ENCODE assay signal across 8 mouse cellular contexts in the genomic region with DNA sequence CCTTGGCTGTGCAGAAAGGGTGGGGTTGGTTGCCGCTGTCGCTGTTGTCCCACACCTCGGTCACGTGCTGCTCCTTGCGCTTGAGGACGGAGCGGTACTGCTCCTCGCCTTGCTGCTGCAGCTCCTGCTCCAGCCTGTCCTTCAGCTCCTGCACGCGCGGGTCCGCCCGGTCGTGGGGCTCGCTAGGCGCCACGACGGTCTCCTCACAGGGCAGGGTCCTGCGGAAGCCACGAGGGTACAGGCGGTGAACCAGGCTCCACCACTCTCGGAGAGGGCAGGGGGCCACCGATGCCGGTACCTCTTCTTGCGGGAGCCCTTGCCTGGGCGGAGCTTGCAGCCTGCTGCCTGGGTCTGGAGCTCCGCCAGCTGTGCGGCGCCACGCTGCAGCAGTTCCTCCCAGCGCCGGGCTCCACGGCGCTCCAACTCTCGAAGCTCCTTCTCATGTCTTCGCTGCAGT. TPM values are rescaled to one million over a fixed set of nuclear protein-coding genes. Genes with fewer than 3 reads are reported as not detected.
DNase-seq lines count a peak whose midpoint lies in the region; ATAC-seq and TF ChIP-seq lines count a peak whose summit lies in the region.

No protein-coding gene starts in this region.

- no peak for TF ChIP-seq EP300 in liver, embryonic 14.5 days (IDR thresholded peaks at IDR 0.05; ENCODE audit: low read depth)

- WGBS in embryonic facial prominence, embryonic 12.5 days = under 1% methylated on average over 36 of the region's 36 CpGs
- under 1% methylated on average over 36 of the region's 36 CpGs for WGBS in hindbrain, embryonic 14.5 days
- WGBS in liver, embryonic 14.5 days (ENCODE audit: insufficient replicate concordance) = 20% methylated on average over 36 of the region's 36 CpGs
- under 1% methylated on average over 35 of the region's 36 CpGs for WGBS in neural tube, embryonic 14.5 days

- peak; percentile 19 for DNase-seq in cerebellum, adult 9-11 months
- DNase-seq in cerebellum, adult 8-10 months = no peak
- peak; percentile 31 for DNase-seq in ES-CJ7 (ENCODE audit: low read depth, low spot score)
- DNase-seq in hindbrain, embryonic 14.5 days (ENCODE audit: low spot score) = peak; percentile 72
- no peak for DNase-seq in liver, embryonic 14.5 days (ENCODE audit: low read depth in 3 of 3, low spot score in 3 of 3)
- no peak for DNase-seq in layer of hippocampus, adult 11-12 months (ENCODE audit: low spot score)

- no peaks in the 10 kb centered on the region for H3K9me3 ChIP-seq in embryonic facial prominence, embryonic 12.5 days
- H3K9me3 ChIP-seq in hindbrain, embryonic 14.5 days (ENCODE audit: control insufficient read depth, low read length) = no peaks in the 10 kb centered on the region
- no peaks in the 10 kb centered on the region for H3K9me3 ChIP-seq in liver, embryonic 14.5 days (ENCODE audit: control insufficient read depth, low read length)
- no peaks in the 10 kb centered on the region for H3K9me3 ChIP-seq in neural tube, embryonic 14.5 days (ENCODE audit: control insufficient read depth, low read length)

- peak overlapping the region; percentile 77 for H3K4me2 ChIP-seq in embryonic facial prominence, embryonic 12.5 days (replicated peaks)
- peak overlapping the region; percentile 86 for H3K4me2 ChIP-seq in hindbrain, embryonic 14.5 days (replicated peaks)
- peak overlapping the region; percentile 44 for H3K4me2 ChIP-seq in liver, embryonic 14.5 days (ENCODE audit: low read depth)
- H3K4me2 ChIP-seq in neural tube, embryonic 14.5 days (ENCODE audit: low read depth, low read length) = peak overlapping the region; percentile 82

- H3K4me3 ChIP-seq in embryonic facial prominence, embryonic 12.5 days = peak overlapping the region; percentile 37
- H3K4me3 ChIP-seq in hindbrain, embryonic 14.5 days (replicated peaks; ENCODE audit: low read length) = peak overlapping the region; percentile 39
- no peak overlapping the region for H3K4me3 ChIP-seq in liver, embryonic 14.5 days (ENCODE audit: insufficient read depth in 1 of 2, low read depth in 2 of 2, low read length in 2 of 2)
- peak overlapping the region; percentile 36 for H3K4me3 ChIP-seq in neural tube, embryonic 14.5 days (ENCODE audit: low read depth, low read length)

- no peak overlapping the region for H3K27ac ChIP-seq in embryonic facial prominence, embryonic 12.5 days
- no peak overlapping the region for H3K27ac ChIP-seq in hindbrain, embryonic 14.5 days
- H3K27ac ChIP-seq in liver, embryonic 14.5 days = no peak overlapping the region
- H3K27ac ChIP-seq in neural tube, embryonic 14.5 days (ENCODE audit: low read depth, low read length) = no peak overlapping the region

- no peaks in the 10 kb centered on the region for H3K36me3 ChIP-seq in embryonic facial prominence, embryonic 12.5 days
- no peaks in the 10 kb centered on the region for H3K36me3 ChIP-seq in hindbrain, embryonic 14.5 days (replicated peaks; ENCODE audit: control insufficient read depth, insufficient read depth)
- H3K36me3 ChIP-seq in liver, embryonic 14.5 days (replicated peaks; ENCODE audit: control insufficient read depth, insufficient read depth, low read depth) = no peaks in the 10 kb centered on the region
- no peaks in the 10 kb centered on the region for H3K36me3 ChIP-seq in neural tube, embryonic 14.5 days (ENCODE audit: control insufficient read depth, insufficient read depth, low read length)

- H3K9ac ChIP-seq in embryonic facial prominence, embryonic 12.5 days = peak overlapping the region; percentile 39
- peak overlapping the region; percentile 57 for H3K9ac ChIP-seq in hindbrain, embryonic 14.5 days
- no peak overlapping the region for H3K9ac ChIP-seq in liver, embryonic 14.5 days (replicated peaks)
- peak overlapping the region; percentile 30; the same call in 1 of the 2 replicates for H3K9ac ChIP-seq in neural tube, embryonic 14.5 days (replicated peaks; ENCODE audit: low read depth, low read length)

- H3K4me1 ChIP-seq in embryonic facial prominence, embryonic 12.5 days = peaks cover 16% of the 10 kb centered on the region
- H3K4me1 ChIP-seq in hindbrain, embryonic 14.5 days (replicated peaks; ENCODE audit: control insufficient read depth, insufficient read depth, low read length) = peaks cover 9% of the 10 kb centered on the region
- H3K4me1 ChIP-seq in liver, embryonic 14.5 days (replicated peaks; ENCODE audit: control insufficient read depth in 2 of 2, insufficient read depth in 2 of 2, low read length in 1 of 2) = no peaks in the 10 kb centered on the region
- peaks cover 3% of the 10 kb centered on the region; the same call in 1 of the 2 replicates for H3K4me1 ChIP-seq in neural tube, embryonic 14.5 days (ENCODE audit: control insufficient read depth, insufficient read depth, low read length)

- ATAC-seq in embryonic facial prominence, embryonic 12.5 days (ENCODE audit: insufficient number of reproducible peaks, insufficient read depth, low FRiP score, low TSS enrichment) = peak; percentile 24; the same call in 1 of the 2 replicates
- ATAC-seq in hindbrain, embryonic 14.5 days (ENCODE audit: low FRiP score) = peak; percentile 73; the same call in 1 of the 2 replicates
- 0 out of 2 replicates have a peak, but pooled peaks have one; percentile 20 for ATAC-seq in liver, embryonic 14.5 days (ENCODE audit: insufficient read depth)
- ATAC-seq in neural tube, embryonic 14.5 days (ENCODE audit: low read depth) = peak; percentile 85

- TF ChIP-seq CTCF in liver, embryonic 14.5 days (IDR thresholded peaks at IDR 0.05; ENCODE audit: low read depth) = no peak

- peaks cover 76% of the 10 kb centered on the region for H3K27me3 ChIP-seq in embryonic facial prominence, embryonic 12.5 days
- H3K27me3 ChIP-seq in hindbrain, embryonic 14.5 days (ENCODE audit: control insufficient read depth, insufficient read depth, low read length) = peaks cover 65% of the 10 kb centered on the region
- H3K27me3 ChIP-seq in liver, embryonic 14.5 days (ENCODE audit: control insufficient read depth, insufficient read depth, low read length) = peaks cover 35% of the 10 kb centered on the region
- H3K27me3 ChIP-seq in neural tube, embryonic 14.5 days (ENCODE audit: control insufficient read depth, insufficient read depth, low read length) = peaks cover 49% of the 10 kb centered on the region

RNA-seq across cellular contexts. Expression of a gene that starts 7.3 kb away (rescaled TPM):
- not detected in 2 replicates for polyA plus RNA-seq in embryonic facial prominence, embryonic 12.5 days (2016; fragmentation: Nextera tagmentation; extraction: Ambion mirVana)
- polyA plus RNA-seq in hindbrain, embryonic 14.5 days (2014; fragmentation: Nextera tagmentation; extraction: Ambion mirVana) = not detected in 2 replicates
- polyA plus RNA-seq in liver, embryonic 14.5 days (2012; rRNA removed) = 0.03 and 0.07 TPM in 2 replicates
- polyA plus RNA-seq in liver, embryonic 14.5 days (2014; fragmentation: Nextera tagmentation; extraction: Ambion mirVana) = 0.03 TPM in 1 of 2 replicates, not detected in the other
- not detected in 2 replicates for polyA plus RNA-seq in neural tube, embryonic 14.5 days (2014; fragmentation: Nextera tagmentation; extraction: Ambion mirVana)

RNA-seq across cellular contexts. Expression of a gene that starts 17.2 kb away (rescaled TPM):
- 0.38 and 0.47 TPM in 2 replicates for polyA plus RNA-seq in embryonic facial prominence, embryonic 12.5 days (2016; fragmentation: Nextera tagmentation; extraction: Ambion mirVana)
- 0.54 and 0.69 TPM in 2 replicates for polyA plus RNA-seq in hindbrain, embryonic 14.5 days (2014; fragmentation: Nextera tagmentation; extraction: Ambion mirVana)
- 2.6 and 3.1 TPM in 2 replicates for polyA plus RNA-seq in liver, embryonic 14.5 days (2012; rRNA removed)
- polyA plus RNA-seq in liver, embryonic 14.5 days (2014; fragmentation: Nextera tagmentation; extraction: Ambion mirVana) = 1.5 and 1.7 TPM in 2 replicates
- 0.57 and 0.88 TPM in 2 replicates for polyA plus RNA-seq in neural tube, embryonic 14.5 days (2014; fragmentation: Nextera tagmentation; extraction: Ambion mirVana)

RNA-seq across cellular contexts. Expression of a gene that starts 34.5 kb away (rescaled TPM):
- 16.5 and 17.9 TPM in 2 replicates for polyA plus RNA-seq in embryonic facial prominence, embryonic 12.5 days (2016; fragmentation: Nextera tagmentation; extraction: Ambion mirVana)
- 29.5 and 30.6 TPM in 2 replicates for polyA plus RNA-seq in hindbrain, embryonic 14.5 days (2014; fragmentation: Nextera tagmentation; extraction: Ambion mirVana)
- polyA plus RNA-seq in liver, embryonic 14.5 days (2012; rRNA removed) = 4.1 and 5.0 TPM in 2 replicates
- 18.3 and 22.8 TPM in 2 replicates for polyA plus RNA-seq in liver, embryonic 14.5 days (2014; fragmentation: Nextera tagmentation; extraction: Ambion mirVana)
- polyA plus RNA-seq in neural tube, embryonic 14.5 days (2014; fragmentation: Nextera tagmentation; extraction: Ambion mirVana) = 29.4 and 32.3 TPM in 2 replicates

RNA-seq across cellular contexts. Expression of a gene that starts 48.0 kb away (rescaled TPM):
- 1.2 and 1.5 TPM in 2 replicates for polyA plus RNA-seq in embryonic facial prominence, embryonic 12.5 days (2016; fragmentation: Nextera tagmentation; extraction: Ambion mirVana)
- polyA plus RNA-seq in hindbrain, embryonic 14.5 days (2014; fragmentation: Nextera tagmentation; extraction: Ambion mirVana) = 39.9 and 41.7 TPM in 2 replicates
- 0.48 and 0.60 TPM in 2 replicates for polyA plus RNA-seq in liver, embryonic 14.5 days (2012; rRNA removed)
- 0.17 and 0.68 TPM in 2 replicates for polyA plus RNA-seq in liver, embryonic 14.5 days (2014; fragmentation: Nextera tagmentation; extraction: Ambion mirVana)
- polyA plus RNA-seq in neural tube, embryonic 14.5 days (2014; fragmentation: Nextera tagmentation; extraction: Ambion mirVana) = 29.4 and 39.1 TPM in 2 replicates

RNA-seq across cellular contexts. Expression of a gene that starts 51.4 kb away (rescaled TPM):
- polyA plus RNA-seq in embryonic facial prominence, embryonic 12.5 days (2016; fragmentation: Nextera tagmentation; extraction: Ambion mirVana) = 1.3 and 1.5 TPM in 2 replicates
- 0.48 and 0.87 TPM in 2 replicates for polyA plus RNA-seq in hindbrain, embryonic 14.5 days (2014; fragmentation: Nextera tagmentation; extraction: Ambion mirVana)
- 0.28 and 0.39 TPM in 2 replicates for polyA plus RNA-seq in liver, embryonic 14.5 days (2012; rRNA removed)
- polyA plus RNA-seq in liver, embryonic 14.5 days (2014; fragmentation: Nextera tagmentation; extraction: Ambion mirVana) = 0.04 and 0.16 TPM in 2 replicates
- 0.60 and 0.64 TPM in 2 replicates for polyA plus RNA-seq in neural tube, embryonic 14.5 days (2014; fragmentation: Nextera tagmentation; extraction: Ambion mirVana)

Comparison
In these comparisons a context has a peak if more than half of its experiments do, and no peak if none do; other contexts are left out.
1. DNase-seq: peak in cerebellum, adult 9-11 months (single experiment), ES-CJ7 (single experiment) and hindbrain, embryonic 14.5 days (single experiment); none in cerebellum, adult 8-10 months (single experiment), liver, embryonic 14.5 days (0 of 3) and layer of hippocampus, adult 11-12 months (single experiment).
2. ATAC-seq: peak in every context shown above with its lines; median percentile 85 in neural tube, embryonic 14.5 days; 73 in hindbrain, embryonic 14.5 days; 24 in embryonic facial prominence, embryonic 12.5 days; 20 in liver, embryonic 14.5 days.
3. H3K4me3 ChIP-seq: peak in embryonic facial prominence, embryonic 12.5 days (single experiment), hindbrain, embryonic 14.5 days (single experiment) and neural tube, embryonic 14.5 days (single experiment); none in liver, embryonic 14.5 days (0 of 2).
4. Peak in every context shown above with its lines, with median percentiles within 50 percentile points of each other: H3K4me2 ChIP-seq.